Mouse (Mus musculus) monocyte, adult 5-6 weeks (primary cell): ENCODE data around the gene Trpv3. TPM values are rescaled to one million over a fixed set of nuclear protein-coding genes. Genes with fewer than 3 reads are reported as not detected.

Experiments
- ATAC-seq: fragments of 153-309, 156-312 bp; replicated peaks from 2 replicates; pipeline ENCODE4 v1.8.0; 2017; ENCODE audit warnings: mild to moderate bottlenecking; ENCODE audit not compliant: low TSS enrichment, insufficient number of reproducible peaks, severe bottlenecking, poor library complexity, low FRiP score
- total RNA-seq: library from RNA; stranded (forward); fragments of 200-1000, 200-491, 200-594 nt; gene quantifications from 3 replicates; pipeline ENCODE4 v1.2.3, GENCODE M21; 2017

Gene Trpv3
- not detected in 3 replicates for total RNA-seq

DNA sequence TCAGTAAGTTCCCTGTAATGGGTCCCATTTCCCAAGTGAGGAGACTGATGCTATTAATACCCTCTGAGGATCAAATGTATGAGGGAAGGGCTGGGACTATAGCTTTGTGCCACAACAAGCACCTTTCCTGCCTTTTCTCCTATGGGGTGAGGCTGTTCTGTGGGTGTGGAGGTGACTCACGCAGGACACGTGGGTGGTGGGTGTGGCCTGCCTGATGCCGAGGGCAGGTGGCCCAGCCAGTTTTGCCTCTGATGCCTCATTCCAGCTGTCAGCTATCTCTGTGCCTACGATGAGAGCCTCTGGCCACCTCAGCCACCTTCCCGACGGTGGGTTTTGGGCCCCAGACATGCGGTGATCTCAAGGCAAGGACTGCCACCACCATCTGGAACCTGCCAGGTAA, at the start of gene Trpv3:
Gene Trpv3, plus strand, starts transcription at position 122 of the 400 bp plus-strand sequence.
- no peak for ATAC-seq

DNA sequence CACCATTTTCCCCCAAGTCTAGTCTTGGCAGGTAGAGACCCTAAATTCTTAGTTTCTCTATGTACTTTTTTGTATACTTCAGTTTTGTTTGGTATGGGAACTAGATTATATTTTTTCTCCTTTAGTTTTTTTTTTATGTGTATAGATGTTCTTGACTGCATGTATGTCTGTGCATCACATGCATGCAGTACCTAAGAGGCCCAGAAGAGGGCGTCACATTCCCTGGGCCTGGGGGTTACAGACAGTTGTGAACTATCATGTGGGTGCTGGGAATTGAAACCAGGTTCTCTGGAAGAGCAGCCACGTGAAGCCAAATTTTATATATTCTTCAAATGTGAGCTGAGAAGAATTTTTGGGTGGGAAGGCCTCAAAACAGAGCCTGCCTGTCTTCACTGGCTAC, 47.5 kb upstream of the Trpv3 start:
- no peak for ATAC-seq

DNA sequence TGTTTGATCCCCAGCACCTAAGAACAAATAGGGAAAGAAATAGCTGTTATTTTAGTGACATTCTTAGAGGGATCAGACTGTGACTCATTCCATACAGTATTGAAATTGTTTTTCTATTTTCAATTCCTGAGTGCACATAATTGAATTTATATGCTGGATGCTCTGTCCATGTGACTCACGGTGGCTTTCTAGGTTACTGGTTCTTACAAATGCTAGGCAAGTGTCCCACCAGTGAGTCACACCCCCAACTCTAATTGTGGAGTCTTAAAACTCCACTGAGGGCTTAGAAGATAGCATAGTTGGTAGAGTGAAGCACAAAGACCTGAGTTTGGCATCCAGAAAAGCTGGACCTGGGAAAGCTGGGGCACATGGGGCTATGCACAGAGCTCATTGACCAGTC, 46.5 kb upstream of the Trpv3 start:
- ATAC-seq = no peak

DNA sequence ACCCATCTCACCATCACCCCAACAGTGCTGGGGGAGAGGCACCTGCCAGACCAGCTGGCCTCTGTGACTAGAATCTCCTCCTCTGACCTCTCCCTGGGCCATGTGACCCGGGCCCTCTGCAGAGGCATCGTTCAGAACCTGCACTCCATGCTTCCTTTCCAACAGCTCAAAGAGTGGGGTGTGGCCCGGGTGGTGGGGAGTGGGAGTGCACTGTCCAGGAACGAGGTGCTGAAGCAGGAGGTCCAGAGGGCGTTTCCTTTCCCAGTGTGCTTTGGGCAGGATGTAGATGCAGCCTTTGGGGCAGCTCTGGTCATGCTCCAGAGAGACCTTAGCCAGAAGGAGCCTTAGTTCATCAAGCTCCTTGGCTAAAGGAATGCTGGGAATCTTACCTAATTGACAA, 44.3 kb upstream of the Trpv3 start:
- no peak for ATAC-seq

- no peak; the same call in 1 of the 2 replicates for ATAC-seq
Observed at GRCm38 (mm10) chr11:73223966-73224365, 43.2 kb upstream of the Trpv3 start.

DNA sequence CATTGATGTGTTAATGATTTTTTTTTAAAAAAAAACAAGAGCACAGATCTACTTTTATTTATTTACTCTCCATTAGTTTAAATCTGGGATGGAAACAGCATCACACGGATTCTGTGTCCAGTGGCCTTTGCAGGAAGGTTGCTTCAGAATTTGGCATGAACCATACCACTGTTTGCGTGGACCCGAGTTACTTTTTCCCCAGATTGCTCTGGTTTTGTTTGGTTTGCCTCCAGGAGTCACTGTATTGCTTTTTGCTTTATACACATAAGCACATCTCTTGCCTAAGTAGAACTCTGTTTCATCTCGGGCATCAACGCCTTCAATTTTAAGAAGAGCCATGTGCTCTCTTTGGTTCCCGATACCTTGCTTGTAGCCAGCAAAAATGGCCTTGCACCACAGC, 41.3 kb upstream of the Trpv3 start:
- no peak for ATAC-seq

DNA sequence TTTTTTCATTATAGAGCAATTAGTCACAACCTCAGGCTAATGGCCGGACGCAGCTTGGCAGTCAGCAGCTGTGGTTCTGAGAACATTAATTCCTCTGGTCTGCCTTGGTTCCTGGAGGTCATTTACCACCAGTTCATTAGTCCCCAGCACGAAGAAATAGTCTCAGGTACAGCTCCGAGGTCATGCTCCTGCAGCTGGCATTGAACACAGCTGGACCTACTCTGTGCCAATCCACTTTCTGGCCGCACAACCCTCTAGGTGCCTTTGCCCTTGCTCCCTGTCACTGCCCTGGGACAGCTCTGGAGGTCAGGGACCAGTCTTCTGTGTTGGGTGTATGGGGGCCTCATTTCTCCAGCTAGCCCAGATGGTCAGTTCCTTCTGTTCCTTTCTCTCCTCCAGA, 38.3 kb upstream of the Trpv3 start:
- no peak for ATAC-seq

GRCm38 (mm10) chr11:73230081-73230480, 37.1 kb upstream of the Trpv3 start:
- ATAC-seq = no peak

GRCm38 (mm10) chr11:73232513-73232912, 34.7 kb upstream of the Trpv3 start:
- ATAC-seq = no peak

GRCm38 (mm10) chr11:73233992-73234391, 33.2 kb upstream of the Trpv3 start, which contains the start of gene Trpv1:
Gene Trpv1, plus strand, starts transcription at chr11:73234292.
- ATAC-seq = no peak

GRCm38 (mm10) chr11:73235990-73236701, 31.0 kb upstream of the Trpv3 start:
- no peak for ATAC-seq

GRCm38 (mm10) chr11:73236731-73237130, 30.5 kb upstream of the Trpv3 start:
- ATAC-seq = no peak

DNA sequence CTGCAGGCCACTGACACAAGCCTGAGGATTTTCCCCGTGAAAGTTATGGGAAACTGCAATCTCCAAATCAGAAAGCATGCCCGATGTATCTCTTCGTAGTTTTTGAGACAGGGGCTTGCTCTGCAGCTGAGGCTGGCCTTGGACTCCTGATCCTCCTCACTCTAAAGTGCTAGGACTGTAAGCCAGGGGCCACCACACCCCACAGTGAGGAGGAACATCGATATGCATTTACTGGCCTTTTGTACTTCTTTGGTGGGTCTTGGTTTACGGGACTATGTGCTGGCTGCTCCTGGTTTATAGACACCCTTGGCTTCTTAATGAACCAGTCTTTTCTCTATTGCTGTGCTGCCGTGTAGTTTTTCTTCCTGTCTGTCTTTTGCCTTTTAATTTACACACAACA, 25.0 kb upstream of the Trpv3 start:
- ATAC-seq = no peak

DNA sequence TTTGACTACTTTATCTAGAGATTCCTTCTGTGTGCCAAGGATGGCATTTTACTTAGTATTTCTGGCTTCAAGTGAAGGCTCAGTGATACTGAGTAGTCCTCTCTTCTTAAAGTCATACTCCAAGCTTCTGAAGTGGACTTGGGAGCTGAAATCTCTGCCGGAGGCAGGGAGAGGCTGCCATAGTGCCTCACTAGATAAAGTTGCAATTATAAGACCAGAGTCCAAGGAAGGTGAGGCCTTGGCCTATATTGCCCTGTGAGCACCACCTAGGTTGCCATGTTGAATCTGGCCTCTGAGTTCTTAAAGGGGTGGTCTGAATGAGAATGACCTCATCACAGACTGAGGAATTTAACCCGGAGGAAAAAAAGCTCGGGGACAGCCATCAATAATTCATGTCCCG, 24.4 kb upstream of the Trpv3 start:
- ATAC-seq = no peak

GRCm38 (mm10) chr11:73257362-73257945, 9.7 kb upstream of the Trpv3 start:
- no peak for ATAC-seq

GRCm38 (mm10) chr11:73258664-73259063, 8.5 kb upstream of the Trpv3 start:
- ATAC-seq = no peak

DNA sequence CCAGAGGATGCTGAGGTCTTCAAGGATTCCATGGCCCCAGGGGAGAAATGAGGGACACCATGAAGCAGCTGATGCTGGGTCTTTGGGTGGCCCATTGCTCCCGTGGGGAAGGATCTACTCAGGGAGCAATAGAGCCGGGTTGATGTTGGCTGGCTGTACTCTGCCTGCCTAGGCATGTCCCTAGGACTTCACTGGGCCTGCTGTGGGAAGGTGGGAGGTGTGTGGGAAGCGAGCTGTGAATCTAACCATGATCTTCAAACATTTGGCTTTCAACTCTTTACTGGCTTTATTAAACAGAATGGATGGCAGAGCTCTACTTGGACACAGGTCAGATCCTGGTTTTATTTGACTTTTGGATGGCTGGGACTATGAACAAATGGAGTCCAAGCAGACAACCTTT, 6.7 kb upstream of the Trpv3 start:
- no peak for ATAC-seq

DNA sequence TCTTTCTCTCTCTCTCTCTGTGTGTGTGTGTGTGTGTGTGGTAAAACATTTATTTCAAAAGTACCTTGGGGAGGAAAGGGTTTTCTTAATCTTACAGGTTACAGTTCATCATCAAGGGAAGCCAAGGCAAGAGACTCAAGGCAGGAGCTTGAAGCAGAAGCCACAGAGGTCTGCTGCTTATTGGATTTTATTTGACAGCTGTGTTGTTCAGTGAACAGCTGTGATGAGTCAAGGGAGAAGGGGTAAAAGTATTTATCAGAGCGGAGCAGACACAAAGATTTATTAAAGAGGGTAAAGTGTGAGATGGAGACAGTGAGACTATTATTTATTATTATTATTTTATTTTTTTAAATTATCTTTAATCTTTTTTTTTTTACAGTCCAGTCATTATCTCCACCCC, 5.8 kb upstream of the Trpv3 start:
- no peak for ATAC-seq

DNA sequence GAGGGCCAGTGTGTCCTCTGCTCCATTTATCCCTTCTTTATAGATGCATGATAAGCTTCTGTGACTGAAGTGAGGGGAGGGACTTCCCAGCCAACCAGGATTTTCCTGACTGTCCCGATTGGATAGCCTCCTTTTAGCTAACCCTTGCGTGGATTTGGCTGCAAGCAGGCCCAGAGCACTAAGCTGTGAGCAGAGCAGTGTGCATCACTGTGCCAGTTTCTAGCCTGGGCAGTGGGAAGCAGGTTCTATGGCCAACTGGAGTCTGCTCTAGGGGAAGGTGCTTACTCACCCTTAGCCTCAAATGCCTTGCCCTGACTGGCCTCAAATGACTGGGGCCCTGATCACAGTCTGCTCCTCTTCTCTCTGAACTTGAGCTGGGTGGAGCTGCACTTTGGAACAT, 7.6 kb downstream of the Trpv3 start:
- ATAC-seq = no peak

DNA sequence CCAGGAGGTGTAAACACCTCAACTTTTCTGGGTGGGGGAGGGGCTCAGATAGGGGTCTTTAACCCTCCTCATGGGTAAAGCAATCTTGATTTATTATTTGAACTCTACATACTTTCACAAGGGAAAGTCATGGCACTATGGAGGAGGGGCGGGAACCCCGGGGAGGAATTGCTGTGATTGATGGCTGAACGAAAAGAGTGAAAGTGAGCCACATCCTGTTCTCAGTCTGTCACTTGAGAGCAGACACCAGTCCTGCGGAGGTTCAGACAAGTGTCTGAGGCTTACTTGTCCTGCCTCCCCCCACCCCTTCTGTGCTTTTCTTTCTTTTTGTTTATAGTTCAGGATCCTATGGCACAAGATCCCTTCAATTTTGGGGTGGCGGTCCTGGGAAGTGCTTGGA, 13.5 kb downstream of the Trpv3 start:
- no peak for ATAC-seq
